Mouse (Mus musculus): ENCODE measurements around the gene Ckap5.

DNA sequence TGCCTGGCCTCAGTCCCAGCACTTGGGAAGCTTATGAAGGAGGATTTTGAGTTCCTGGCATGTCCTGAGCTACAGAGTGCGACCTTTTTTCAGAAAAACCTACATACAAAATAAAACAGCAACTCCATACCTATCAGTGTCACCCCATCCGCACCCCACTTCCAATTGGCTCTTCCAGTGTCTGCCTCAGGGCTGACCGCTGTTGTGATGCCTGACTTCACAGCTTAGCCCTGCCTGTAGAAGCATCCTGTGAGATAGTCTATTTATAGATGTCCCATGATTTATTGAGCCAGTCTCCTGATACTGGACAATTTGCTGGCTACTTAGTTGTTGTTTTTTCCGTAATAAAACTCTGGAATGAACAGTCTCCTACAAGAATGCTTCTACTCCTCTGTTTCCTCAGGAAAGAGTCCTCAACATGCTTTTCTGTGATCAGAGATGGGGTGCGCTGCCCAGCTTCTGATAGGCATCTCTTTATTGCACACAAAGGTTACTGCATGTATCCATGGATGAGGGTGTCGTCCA lies 139.9 kb downstream of the Ckap5 start:
- no peak for TF ChIP-seq CTCF (IDR thresholded peaks at IDR 0.05; ENCODE audit: insufficient read depth, low read depth, low read length)
- no peak for TF ChIP-seq POLR2A (IDR thresholded peaks at IDR 0.05; ENCODE audit: insufficient read depth, low read depth, low read length)
